Mouse (Mus musculus) ES-E14 (cell line): ENCODE results near the gene Zfp119a.

ENCODE experiments used
- CHD2 ChIP-seq: IDR thresholded peaks from 2 replicates; pipeline ENCODE4 v1.6.1; 2014; ENCODE audit warnings: mild to moderate bottlenecking, low read depth, low read length, inconsistent platforms
- HCFC1 ChIP-seq: IDR thresholded peaks from 2 replicates; pipeline ENCODE4 v1.6.1; 2012; ENCODE audit warnings: low read length, inconsistent platforms, borderline replicate concordance; ENCODE audit not compliant: insufficient read depth
- MAFK ChIP-seq: IDR thresholded peaks from 2 replicates; pipeline ENCODE4 v1.6.1; 2014; ENCODE audit warnings: mild to moderate bottlenecking, low read depth, low read length, inconsistent platforms; ENCODE audit not compliant: insufficient read depth
- ZC3H11A ChIP-seq: IDR thresholded peaks from 2 replicates; pipeline ENCODE4 v1.6.1; 2012; ENCODE audit warnings: low read depth, mild to moderate bottlenecking, inconsistent platforms, low read length, borderline replicate concordance

GRCm38 (mm10) chr17:55877184-55877583 lies 1.5 kb downstream of the Zfp119a start:
- TF ChIP-seq HCFC1 (no peak), CHD2 (no peak), ZC3H11A (no peak), MAFK (no peak)
